Mouse (Mus musculus): ENCODE results near the gene Yeats4.
A peak's percentile ranks its signal among the peaks of the same experiment; 100 is the strongest.
"Not testable (repeated sequence)": the region's sequence is repeated elsewhere in the genome, so short reads cannot be mapped to it uniquely, and the experiment has no call there.

Gene Yeats4

GRCm38 (mm10) chr10:117224102-117224990 is at the start of gene Yeats4:
Gene Yeats4, minus strand, starts transcription at chr10:117224507.
- peak; percentile 91 for DNase-seq (ENCODE audit: low read depth, low spot score)

- no peak for DNase-seq (ENCODE audit: low read depth, low spot score)
Measured at GRCm38 (mm10) chr10:117272023-117272422, 47.7 kb upstream of the Yeats4 start.

- no peak for DNase-seq (ENCODE audit: low read depth, low spot score)
Measured at GRCm38 (mm10) chr10:117259870-117260269, 35.6 kb upstream of the Yeats4 start.

- no peak for DNase-seq (ENCODE audit: low read depth, low spot score)
Measured at GRCm38 (mm10) chr10:117238603-117239002, 14.3 kb upstream of the Yeats4 start, which contains the start of gene 9530003J23Rik. Gene 9530003J23Rik, minus strand, starts transcription at chr10:117238703.

- no peak for DNase-seq (ENCODE audit: low read depth, low spot score)
Measured at GRCm38 (mm10) chr10:117235866-117236265, 11.6 kb upstream of the Yeats4 start.

- no peak for DNase-seq (ENCODE audit: low read depth, low spot score)
Measured at GRCm38 (mm10) chr10:117234825-117235224, 10.5 kb upstream of the Yeats4 start.

GRCm38 (mm10) chr10:117229826-117230225 is 5.5 kb upstream of the Yeats4 start:
- no peak for DNase-seq (ENCODE audit: low read depth, low spot score)

- DNase-seq (ENCODE audit: low read depth, low spot score) = no peak
Measured at GRCm38 (mm10) chr10:117226002-117226401, 1.7 kb upstream of the Yeats4 start.

GRCm38 (mm10) chr10:117225094-117225493 is 787 bp upstream of the Yeats4 start:
- no peak for DNase-seq (ENCODE audit: low read depth, low spot score)

GRCm38 (mm10) chr10:117223758-117224101 is 577 bp downstream of the Yeats4 start:
- DNase-seq (ENCODE audit: low read depth, low spot score) = no peak

GRCm38 (mm10) chr10:117222821-117223220 is 1.5 kb downstream of the Yeats4 start:
- DNase-seq (ENCODE audit: low read depth, low spot score) = no peak

- no peak for DNase-seq (ENCODE audit: low read depth, low spot score)
Measured at GRCm38 (mm10) chr10:117218351-117218750, 6.0 kb downstream of the Yeats4 start.

GRCm38 (mm10) chr10:117217246-117217840 is 7.0 kb downstream of the Yeats4 start:
- DNase-seq (ENCODE audit: low read depth, low spot score) = no peak

GRCm38 (mm10) chr10:117216793-117217192 is 7.5 kb downstream of the Yeats4 start:
- DNase-seq (ENCODE audit: low read depth, low spot score) = peak; percentile 27

- DNase-seq (ENCODE audit: low read depth, low spot score) = no peak
Measured at GRCm38 (mm10) chr10:117216132-117216495, 8.2 kb downstream of the Yeats4 start.

- no peak for DNase-seq (ENCODE audit: low read depth, low spot score)
Measured at GRCm38 (mm10) chr10:117215409-117216131, 8.7 kb downstream of the Yeats4 start.

- DNase-seq (ENCODE audit: low read depth, low spot score) = no peak
Measured at GRCm38 (mm10) chr10:117211023-117211422, 13.3 kb downstream of the Yeats4 start.

- DNase-seq (ENCODE audit: low read depth, low spot score) = peak; percentile 63
Measured at GRCm38 (mm10) chr10:117209469-117209938, 14.8 kb downstream of the Yeats4 start.

GRCm38 (mm10) chr10:117208787-117209186 is 15.5 kb downstream of the Yeats4 start:
- DNase-seq (ENCODE audit: low read depth, low spot score) = not testable (repeated sequence)

- DNase-seq (ENCODE audit: low read depth, low spot score) = no peak
Measured at GRCm38 (mm10) chr10:117208221-117208620, 16.1 kb downstream of the Yeats4 start.

- DNase-seq (ENCODE audit: low read depth, low spot score) = no peak
Measured at GRCm38 (mm10) chr10:117206070-117206469, 18.2 kb downstream of the Yeats4 start.

GRCm38 (mm10) chr10:117203558-117203981 is 20.7 kb downstream of the Yeats4 start:
- DNase-seq (ENCODE audit: low read depth, low spot score) = peak; percentile 24
